Mouse (Mus musculus): ENCODE data around the gene Scn10a. TPM values are rescaled to one million over a fixed set of nuclear protein-coding genes. Genes with fewer than 3 reads are reported as not detected.

The Scn10a gene
- polyA plus RNA-seq, 1 experiment from 2014 or later: not detected

GRCm38 (mm10) chr9:119566214-119566613 is 152.9 kb downstream of the Scn10a start:
- H3K27me3 ChIP-seq (replicated peaks; ENCODE audit: control insufficient read depth, insufficient read depth, low read length): peaks cover 10% of the 10 kb centered on the region; the same call in 1 of the 2 replicates
- WGBS: 7% methylated on average over 10 of the region's 10 CpGs
- no peak overlapping the region for H3K27ac ChIP-seq (ENCODE audit: low read depth, low read length)
- no peak overlapping the region for H3K4me2 ChIP-seq (replicated peaks; ENCODE audit: low read depth)
- no peak for TF ChIP-seq CTCF (IDR thresholded peaks at IDR 0.05; ENCODE audit: low read depth)
- no peaks in the 10 kb centered on the region for H3K36me3 ChIP-seq (ENCODE audit: control insufficient read depth, insufficient read depth)
- no peak overlapping the region for H3K4me3 ChIP-seq (ENCODE audit: low read depth, low read length)
- H3K4me1 ChIP-seq (replicated peaks; ENCODE audit: control insufficient read depth, insufficient read depth, low read length): no peaks in the 10 kb centered on the region
- no peak overlapping the region for H3K9ac ChIP-seq (ENCODE audit: low read depth, low read length)
- H3K9me3 ChIP-seq (ENCODE audit: control insufficient read depth): no peaks in the 10 kb centered on the region
- ATAC-seq: no peak

- Histone ChIP-seq H3K27ac (ENCODE audit: low read depth, low read length) (no peak overlapping the region), H3K36me3 (ENCODE audit: control insufficient read depth, insufficient read depth) (no peaks in the 10 kb centered on the region), H3K4me3 (ENCODE audit: low read depth, low read length) (no peak overlapping the region), H3K4me2 (replicated peaks; ENCODE audit: low read depth) (no peak overlapping the region), H3K9ac (ENCODE audit: low read depth, low read length) (no peak overlapping the region), H3K4me1 (replicated peaks; ENCODE audit: control insufficient read depth, insufficient read depth, low read length) (no peaks in the 10 kb centered on the region), H3K9me3 (ENCODE audit: control insufficient read depth) (no peaks in the 10 kb centered on the region), H3K27me3 (replicated peaks; ENCODE audit: control insufficient read depth, insufficient read depth, low read length) (peaks cover 2% of the 10 kb centered on the region; the same call in 1 of the 2 replicates)
- no peak for ATAC-seq
- WGBS: 75% methylated on average over 6 of the region's 6 CpGs
- no peak for TF ChIP-seq CTCF (IDR thresholded peaks at IDR 0.05; ENCODE audit: low read depth)
Observed at GRCm38 (mm10) chr9:119564803-119565202, 154.3 kb downstream of the Scn10a start.

- H3K4me1 ChIP-seq (replicated peaks; ENCODE audit: control insufficient read depth, insufficient read depth, low read length): no peaks in the 10 kb centered on the region
- H3K27ac ChIP-seq (ENCODE audit: low read depth, low read length): no peak overlapping the region
- WGBS: 69% methylated on average over 6 of the region's 6 CpGs
- TF ChIP-seq CTCF (IDR thresholded peaks at IDR 0.05; ENCODE audit: low read depth): no peak
- no peak overlapping the region for H3K4me3 ChIP-seq (ENCODE audit: low read depth, low read length)
- no peaks in the 10 kb centered on the region for H3K9me3 ChIP-seq (ENCODE audit: control insufficient read depth)
- no peak overlapping the region for H3K9ac ChIP-seq (ENCODE audit: low read depth, low read length)
- no peaks in the 10 kb centered on the region for H3K36me3 ChIP-seq (ENCODE audit: control insufficient read depth, insufficient read depth)
- H3K4me2 ChIP-seq (replicated peaks; ENCODE audit: low read depth): no peak overlapping the region
- no peaks in the 10 kb centered on the region for H3K27me3 ChIP-seq (replicated peaks; ENCODE audit: control insufficient read depth, insufficient read depth, low read length)
- no peak for ATAC-seq
Observed at GRCm38 (mm10) chr9:119563617-119564016, 155.5 kb downstream of the Scn10a start.

- no peak overlapping the region for H3K4me3 ChIP-seq (ENCODE audit: low read depth, low read length)
- TF ChIP-seq CTCF (IDR thresholded peaks at IDR 0.05; ENCODE audit: low read depth): no peak
- no peak overlapping the region for H3K9ac ChIP-seq (ENCODE audit: low read depth, low read length)
- ATAC-seq: no peak
- 69% methylated on average over 12 of the region's 12 CpGs for WGBS
- H3K27me3 ChIP-seq (replicated peaks; ENCODE audit: control insufficient read depth, insufficient read depth, low read length): no peaks in the 10 kb centered on the region
- H3K36me3 ChIP-seq (ENCODE audit: control insufficient read depth, insufficient read depth): no peaks in the 10 kb centered on the region
- H3K4me2 ChIP-seq (replicated peaks; ENCODE audit: low read depth): no peak overlapping the region
- no peaks in the 10 kb centered on the region for H3K4me1 ChIP-seq (replicated peaks; ENCODE audit: control insufficient read depth, insufficient read depth, low read length)
- H3K9me3 ChIP-seq (ENCODE audit: control insufficient read depth): no peaks in the 10 kb centered on the region
- H3K27ac ChIP-seq (ENCODE audit: low read depth, low read length): no peak overlapping the region
Observed at GRCm38 (mm10) chr9:119562256-119562655, 156.9 kb downstream of the Scn10a start.

- WGBS: 70% methylated on average over 8 of the region's 8 CpGs
- ATAC-seq: no peak
Observed at GRCm38 (mm10) chr9:119561746-119562145, 157.4 kb downstream of the Scn10a start.

GRCm38 (mm10) chr9:119559537-119560276 is 159.4 kb downstream of the Scn10a start:
- no peak overlapping the region for H3K27ac ChIP-seq (ENCODE audit: low read depth, low read length)
- H3K4me3 ChIP-seq (ENCODE audit: low read depth, low read length): no peak overlapping the region
- ATAC-seq: no peak
- TF ChIP-seq CTCF (IDR thresholded peaks at IDR 0.05; ENCODE audit: low read depth): no peak
- H3K36me3 ChIP-seq (ENCODE audit: control insufficient read depth, insufficient read depth): no peaks in the 10 kb centered on the region
- no peaks in the 10 kb centered on the region for H3K9me3 ChIP-seq (ENCODE audit: control insufficient read depth)
- H3K9ac ChIP-seq (ENCODE audit: low read depth, low read length): no peak overlapping the region
- no peaks in the 10 kb centered on the region for H3K27me3 ChIP-seq (replicated peaks; ENCODE audit: control insufficient read depth, insufficient read depth, low read length)
- H3K4me1 ChIP-seq (replicated peaks; ENCODE audit: control insufficient read depth, insufficient read depth, low read length): no peaks in the 10 kb centered on the region
- WGBS: 64% methylated on average over 16 of the region's 16 CpGs
- no peak overlapping the region for H3K4me2 ChIP-seq (replicated peaks; ENCODE audit: low read depth)

More at GRCm38 (mm10) chr9:119561746-119562145, 157.4 kb downstream of the Scn10a start:
- Histone ChIP-seq H3K27me3 (replicated peaks; ENCODE audit: control insufficient read depth, insufficient read depth, low read length) (no peaks in the 10 kb centered on the region), H3K4me1 (replicated peaks; ENCODE audit: control insufficient read depth, insufficient read depth, low read length) (no peaks in the 10 kb centered on the region), H3K4me3 (ENCODE audit: low read depth, low read length) (no peak overlapping the region), H3K27ac (ENCODE audit: low read depth, low read length) (no peak overlapping the region), H3K36me3 (ENCODE audit: control insufficient read depth, insufficient read depth) (no peaks in the 10 kb centered on the region), H3K9me3 (ENCODE audit: control insufficient read depth) (no peaks in the 10 kb centered on the region), H3K4me2 (replicated peaks; ENCODE audit: low read depth) (no peak overlapping the region), H3K9ac (ENCODE audit: low read depth, low read length) (no peak overlapping the region)
- no peak for TF ChIP-seq CTCF (IDR thresholded peaks at IDR 0.05; ENCODE audit: low read depth)

Other genes starting within 250 kb of the Scn10a start
- 0.30 and 0.34 TPM in 2 replicates for gene Scn5a, start 140.3 kb downstream of the Scn10a start, polyA plus RNA-seq (2015; fragmentation: Nextera tagmentation; extraction: Ambion mirVana)
- 0.20 and 0.25 TPM in 2 replicates for gene Scn11a, start 106.1 kb upstream of the Scn10a start, polyA plus RNA-seq (2015; fragmentation: Nextera tagmentation; extraction: Ambion mirVana)
- 14.3 and 16.5 TPM in 2 replicates for gene Wdr48, start 175.6 kb upstream of the Scn10a start, polyA plus RNA-seq (2015; fragmentation: Nextera tagmentation; extraction: Ambion mirVana)
- gene Gorasp1, start 218.2 kb upstream of the Scn10a start, polyA plus RNA-seq (2015; fragmentation: Nextera tagmentation; extraction: Ambion mirVana): 14.4 and 16.4 TPM in 2 replicates
- not detected in 2 replicates for gene Ttc21a, start 218.3 kb upstream of the Scn10a start, polyA plus RNA-seq (2015; fragmentation: Nextera tagmentation; extraction: Ambion mirVana)